Mouse (Mus musculus): ENCODE results near the gene Erlin1. TPM values are rescaled to one million over a fixed set of nuclear protein-coding genes. Genes with fewer than 3 reads are reported as not detected.

The Erlin1 gene
- 18.6 and 24.6 TPM in 2 replicates for polyA plus RNA-seq (2016; fragmentation: Nextera tagmentation; extraction: Ambion mirVana)

- peak; percentile 91 for DNase-seq (ENCODE audit: low spot score)
- peaks cover 13% of the 10 kb centered on the region; the same call in 1 of the 2 replicates for H3K4me1 ChIP-seq
- under 1% methylated on average over 75 of the region's 75 CpGs for WGBS
These were observed at the start of gene Erlin1 for GRCm38 (mm10) chr19:44069121-44069913. TSS of gene Erlin1 (minus strand) at chr19:44069785.

DNA sequence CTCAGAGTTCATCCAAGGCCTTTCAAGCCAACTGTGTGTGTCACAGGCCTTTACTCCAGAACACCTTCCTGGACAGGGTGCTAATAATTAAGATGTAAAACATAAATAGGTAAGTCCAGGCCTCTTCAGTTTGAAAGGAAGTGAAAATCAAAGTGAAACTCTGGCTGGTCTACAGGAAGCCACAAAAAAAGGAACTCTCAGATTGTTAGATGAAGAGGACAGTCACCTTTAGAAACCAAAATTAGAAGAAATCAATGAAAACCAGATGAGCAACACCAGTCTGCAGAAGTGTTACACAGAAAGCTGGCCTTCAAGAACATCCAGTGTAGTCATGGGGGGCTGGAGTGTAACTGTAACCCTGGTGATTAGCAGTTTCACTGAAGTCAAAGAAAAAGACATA, 48.2 kb upstream of the Erlin1 start:
- Histone ChIP-seq H3K36me3 (peaks cover 76% of the 10 kb centered on the region), H3K4me1 (no peaks in the 10 kb centered on the region), H3K27me3 (ENCODE audit: insufficient read depth, poor library complexity, severe bottlenecking) (no peaks in the 10 kb centered on the region), H3K4me3 (no peak overlapping the region), H3K27ac (no peak overlapping the region), H3K9me3 (no peaks in the 10 kb centered on the region)
- no peak for DNase-seq (ENCODE audit: low spot score)

More at GRCm38 (mm10) chr19:44069121-44069913, at the start of gene Erlin1:
- Histone ChIP-seq H3K9me3 (no peaks in the 10 kb centered on the region), H3K27ac (peak within 1 kb of the TSS; percentile 85), H3K36me3 (0 out of 2 replicates have a peak, but pooled peaks cover 12% of the 10 kb centered on the region), H3K4me3 (peak within 1 kb of the TSS; percentile 86), H3K27me3 (ENCODE audit: insufficient read depth, poor library complexity, severe bottlenecking) (no peaks in the 10 kb centered on the region)

GRCm38 (mm10) chr19:44111706-44112105, 42.1 kb upstream of the Erlin1 start:
- peaks cover 8% of the 10 kb centered on the region for H3K4me1 ChIP-seq
- DNase-seq (ENCODE audit: low spot score): no peak
- no peak overlapping the region for H3K27ac ChIP-seq
- WGBS: 71% methylated on average over 7 of the region's 7 CpGs
- no peaks in the 10 kb centered on the region for H3K9me3 ChIP-seq
- H3K36me3 ChIP-seq: peaks cover 65% of the 10 kb centered on the region
- no peak overlapping the region for H3K4me3 ChIP-seq
- no peaks in the 10 kb centered on the region for H3K27me3 ChIP-seq (ENCODE audit: insufficient read depth, poor library complexity, severe bottlenecking)

- Histone ChIP-seq H3K36me3 (peaks cover 60% of the 10 kb centered on the region), H3K27me3 (ENCODE audit: insufficient read depth, poor library complexity, severe bottlenecking) (no peaks in the 10 kb centered on the region)
- WGBS: 86% methylated on average over 9 of the region's 9 CpGs
These were observed 40.8 kb upstream of the Erlin1 start for GRCm38 (mm10) chr19:44110356-44110755.

DNA sequence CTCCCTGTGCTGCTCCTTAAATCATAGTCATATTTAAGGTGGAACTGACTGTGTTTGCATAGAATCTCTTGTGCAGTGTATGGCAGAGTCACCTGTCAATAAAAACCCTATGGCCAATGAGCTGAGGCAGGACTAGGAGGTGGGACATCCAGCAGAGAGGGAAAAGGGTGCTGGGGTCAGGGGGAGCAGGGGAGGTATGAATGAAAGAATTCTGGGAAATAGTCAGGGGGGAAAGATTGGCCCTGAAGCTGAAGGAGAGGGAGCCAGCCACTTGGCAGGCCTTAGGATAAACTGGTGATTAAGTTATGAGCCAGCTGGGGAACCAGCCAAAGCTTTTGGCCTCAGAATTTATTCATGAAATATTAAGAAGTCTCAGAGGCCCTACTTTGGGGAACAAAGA, 39.4 kb upstream of the Erlin1 start:
- Histone ChIP-seq H3K27me3 (ENCODE audit: insufficient read depth, poor library complexity, severe bottlenecking) (no peaks in the 10 kb centered on the region), H3K9me3 (no peaks in the 10 kb centered on the region), H3K36me3 (peaks cover 50% of the 10 kb centered on the region), H3K27ac (no peak overlapping the region), H3K4me3 (no peak overlapping the region), H3K4me1 (peaks cover 13% of the 10 kb centered on the region)
- no peak for DNase-seq (ENCODE audit: low spot score)

More at GRCm38 (mm10) chr19:44110356-44110755, 40.8 kb upstream of the Erlin1 start:
- H3K9me3 ChIP-seq: no peaks in the 10 kb centered on the region
- no peak overlapping the region for H3K4me3 ChIP-seq
- DNase-seq (ENCODE audit: low spot score): no peak
- H3K27ac ChIP-seq: no peak overlapping the region
- H3K4me1 ChIP-seq: peaks cover 13% of the 10 kb centered on the region

DNA sequence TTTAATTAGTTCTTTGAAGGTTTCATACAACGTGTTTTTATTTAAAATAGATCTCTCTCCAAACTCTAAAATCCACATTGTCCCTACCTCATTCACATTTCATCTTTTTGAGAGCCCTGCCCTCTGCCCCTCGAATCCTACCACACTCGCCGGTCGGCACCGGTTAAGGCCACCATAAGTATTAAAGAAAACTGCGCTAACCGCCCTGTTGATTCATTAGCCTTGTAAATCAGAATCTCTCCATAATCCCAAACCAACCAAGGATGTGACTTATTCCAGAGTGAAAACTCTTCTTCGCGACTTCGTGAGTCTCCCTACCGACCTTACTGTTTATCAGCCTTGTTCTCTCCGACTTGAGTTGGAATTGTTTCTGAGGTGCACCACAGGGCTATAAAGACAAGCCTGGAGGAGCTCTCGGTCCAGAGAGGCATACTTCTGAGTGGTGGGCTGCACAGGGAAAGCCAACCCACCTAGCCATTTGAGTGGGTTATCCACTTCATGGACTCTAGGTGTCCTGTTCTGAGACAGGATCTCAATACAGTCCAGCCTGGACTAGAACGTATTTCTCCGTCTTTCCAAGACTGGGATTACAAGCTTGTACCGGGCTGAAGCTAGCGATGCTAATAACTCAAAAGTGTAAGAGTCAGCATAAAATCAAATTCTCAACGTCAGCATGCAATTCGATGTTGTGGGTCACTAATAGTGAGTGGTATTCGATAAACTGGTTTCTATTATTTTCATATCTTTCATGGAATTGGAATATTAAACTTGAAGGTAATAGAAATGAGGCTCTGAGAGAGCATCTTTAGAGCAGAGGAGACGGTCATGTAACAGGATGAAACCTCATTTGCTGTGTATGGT, 38.3 kb upstream of the Erlin1 start:
- Histone ChIP-seq H3K27me3 (ENCODE audit: insufficient read depth, poor library complexity, severe bottlenecking) (no peaks in the 10 kb centered on the region), H3K27ac (peak overlapping the region; percentile 94), H3K4me3 (peak overlapping the region; percentile 100), H3K36me3 (peaks cover 39% of the 10 kb centered on the region), H3K4me1 (peaks cover 13% of the 10 kb centered on the region), H3K9me3 (no peaks in the 10 kb centered on the region)
- no peak for DNase-seq (ENCODE audit: low spot score)
- WGBS: 30% methylated on average over 22 of the region's 22 CpGs

DNA sequence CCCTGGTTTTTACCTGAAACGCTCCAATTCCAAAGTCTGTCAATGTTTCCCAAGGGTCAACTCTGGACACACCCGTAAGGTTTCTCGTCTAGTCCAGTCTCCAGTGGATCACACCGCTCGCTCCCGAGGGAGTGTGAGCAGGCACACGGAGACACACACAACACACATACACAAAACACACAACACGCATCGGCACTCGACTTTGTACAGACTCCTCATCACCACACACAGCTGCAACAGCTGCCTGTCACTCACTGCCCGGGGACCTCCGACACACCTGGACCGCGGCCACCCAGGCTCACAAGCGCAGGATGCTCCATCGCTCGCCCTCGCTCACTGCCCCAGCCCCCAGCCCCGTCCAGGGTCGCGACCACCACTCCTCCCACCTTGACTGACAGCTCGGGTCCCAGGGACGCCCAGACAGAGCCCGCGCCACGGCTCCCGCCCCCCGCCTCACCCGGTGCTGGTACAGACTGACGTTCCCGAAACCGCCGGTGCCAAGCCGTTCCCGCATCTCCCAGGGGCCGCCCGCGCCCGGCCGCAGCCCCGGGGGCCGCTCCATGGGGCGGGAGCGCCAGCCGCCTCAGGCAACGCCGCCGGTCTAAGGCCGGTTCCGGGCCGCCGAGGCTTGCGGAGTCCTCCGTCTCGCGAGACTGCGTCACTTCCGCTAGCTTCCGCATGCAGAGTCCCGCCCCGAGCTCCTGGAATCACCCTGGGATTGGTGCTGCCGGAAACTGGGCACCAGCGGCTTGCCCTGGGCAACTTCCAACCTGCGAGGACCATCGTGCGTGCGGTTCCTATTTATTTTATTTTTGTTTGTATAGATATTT, 37.5 kb upstream of the Erlin1 start, which contains the start of gene Chuk:
Chuk (minus strand) TSS at position 650 of the 830 bp plus-strand sequence.
- Histone ChIP-seq H3K36me3 (peaks cover 31% of the 10 kb centered on the region), H3K9me3 (no peaks in the 10 kb centered on the region), H3K27me3 (ENCODE audit: insufficient read depth, poor library complexity, severe bottlenecking) (no peaks in the 10 kb centered on the region), H3K4me3 (peak within 1 kb of the TSS; percentile 100), H3K4me1 (peaks cover 13% of the 10 kb centered on the region), H3K27ac (peak within 1 kb of the TSS; percentile 94)
- under 1% methylated on average over 67 of the region's 67 CpGs for WGBS
- peak; percentile 95 for DNase-seq (ENCODE audit: low spot score)

- no peak overlapping the region for H3K4me3 ChIP-seq
- H3K27ac ChIP-seq: no peak overlapping the region
- no peaks in the 10 kb centered on the region for H3K27me3 ChIP-seq (ENCODE audit: insufficient read depth, poor library complexity, severe bottlenecking)
- no peaks in the 10 kb centered on the region for H3K9me3 ChIP-seq
- peaks cover 19% of the 10 kb centered on the region for H3K36me3 ChIP-seq
- no peak for DNase-seq (ENCODE audit: low spot score)
- H3K4me1 ChIP-seq: peaks cover 13% of the 10 kb centered on the region
- WGBS: 93% methylated on average over 1 of the region's 1 CpGs
These were observed 34.8 kb upstream of the Erlin1 start for GRCm38 (mm10) chr19:44104393-44104792.

DNA sequence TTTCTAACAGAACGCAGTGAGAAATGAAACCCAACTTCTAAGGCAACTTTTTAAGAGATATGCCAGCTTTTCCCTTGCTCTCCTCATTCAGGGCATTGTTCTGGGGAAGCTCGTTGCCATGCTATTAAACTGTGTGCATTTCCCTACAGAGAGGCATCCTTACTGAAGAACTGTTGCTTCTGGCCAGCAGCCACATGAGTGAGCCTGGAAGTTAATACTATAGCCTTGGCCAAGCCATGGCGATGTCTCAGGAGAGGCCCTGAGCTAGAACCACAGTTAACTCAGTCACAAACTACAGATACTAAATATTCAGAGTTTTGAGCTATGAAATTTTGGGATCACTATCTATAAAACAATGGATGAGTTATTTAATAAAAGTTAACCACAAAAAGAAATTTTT, 33.4 kb upstream of the Erlin1 start:
- Histone ChIP-seq H3K4me3 (no peak overlapping the region), H3K27ac (no peak overlapping the region), H3K9me3 (no peaks in the 10 kb centered on the region), H3K27me3 (ENCODE audit: insufficient read depth, poor library complexity, severe bottlenecking) (no peaks in the 10 kb centered on the region), H3K4me1 (peaks cover 12% of the 10 kb centered on the region), H3K36me3 (peaks cover 21% of the 10 kb centered on the region)
- WGBS: 89% methylated on average over 3 of the region's 3 CpGs
- no peak for DNase-seq (ENCODE audit: low spot score)

- Histone ChIP-seq H3K27ac (no peak overlapping the region), H3K27me3 (ENCODE audit: insufficient read depth, poor library complexity, severe bottlenecking) (no peaks in the 10 kb centered on the region), H3K4me1 (no peaks in the 10 kb centered on the region), H3K4me3 (no peak overlapping the region), H3K36me3 (peaks cover 42% of the 10 kb centered on the region), H3K9me3 (no peaks in the 10 kb centered on the region)
- DNase-seq (ENCODE audit: low spot score): no peak
These were observed 31.3 kb upstream of the Erlin1 start for GRCm38 (mm10) chr19:44100840-44101239.

- DNase-seq (ENCODE audit: low spot score): no peak
- Histone ChIP-seq H3K9me3 (no peaks in the 10 kb centered on the region), H3K4me1 (no peaks in the 10 kb centered on the region), H3K4me3 (no peak overlapping the region), H3K36me3 (peaks cover 55% of the 10 kb centered on the region), H3K27ac (no peak overlapping the region), H3K27me3 (ENCODE audit: insufficient read depth, poor library complexity, severe bottlenecking) (no peaks in the 10 kb centered on the region)
- WGBS: 76% methylated on average over 3 of the region's 3 CpGs
These were observed 16.7 kb upstream of the Erlin1 start for GRCm38 (mm10) chr19:44086278-44086677.

DNA sequence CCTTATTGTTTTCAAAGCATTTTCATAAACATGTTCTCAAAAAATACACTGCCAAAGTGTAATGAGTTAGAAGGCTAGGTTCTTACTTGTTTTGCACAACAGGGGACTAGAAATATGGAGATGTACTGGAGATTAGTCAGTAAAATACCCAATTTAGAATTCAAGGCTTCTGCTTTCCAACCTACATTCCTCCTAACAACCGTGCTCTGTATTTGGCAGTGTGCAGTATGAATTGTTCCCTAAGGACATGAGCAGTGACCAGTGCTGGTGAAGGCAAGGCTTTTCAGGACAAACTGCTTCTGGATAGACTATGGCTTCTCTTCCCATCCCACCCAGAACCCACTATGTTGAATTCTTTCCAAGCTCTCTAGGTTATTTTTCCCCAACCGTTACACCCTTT, 11.3 kb upstream of the Erlin1 start:
- H3K4me3 ChIP-seq: no peak overlapping the region
- H3K27ac ChIP-seq: no peak overlapping the region
- H3K36me3 ChIP-seq: peaks cover 66% of the 10 kb centered on the region
- 78% methylated on average over 2 of the region's 2 CpGs for WGBS
- no peak for DNase-seq (ENCODE audit: low spot score)
- no peaks in the 10 kb centered on the region for H3K27me3 ChIP-seq (ENCODE audit: insufficient read depth, poor library complexity, severe bottlenecking)
- no peaks in the 10 kb centered on the region for H3K4me1 ChIP-seq
- H3K9me3 ChIP-seq: no peaks in the 10 kb centered on the region

Data from heart, embryonic 10.5 days (tissue).